Mouse (Mus musculus): Measurements from ENCODE around the gene Cldn34c4.

Gene Cldn34c4

GRCm38 (mm10) chrX:127736454-127736853 is at the start of gene Cldn34c4:
Cldn34c4 (minus strand) TSS chrX:127736554.
- no peak for DNase-seq

GRCm38 (mm10) chrX:127747062-127747461 is 10.7 kb upstream of the Cldn34c4 start:
- no peak for DNase-seq

All from embryo, embryonic 11 days (tissue).